8 mouse cellular contexts compared by ENCODE assay signal in genomic region chr9:65975886-65976285, GRCm38 (mm10).
DNase-seq lines count a peak whose midpoint lies in the region; ATAC-seq lines count a peak whose summit lies in the region.

No protein-coding gene starts in this region.

- DNase-seq in heart, postnatal 10 days, result peak; percentile 24 to 42
- DNase-seq in heart, postnatal 25 days (ENCODE audit: low spot score), result no peak
- peak; percentile 21 for DNase-seq in right cerebral cortex, postnatal 4 days
- no peak for DNase-seq in right cerebral cortex, postnatal 25 days
- peak; percentile 40 for DNase-seq in gastrocnemius, postnatal 10 days
- DNase-seq in testis, postnatal 10 days (ENCODE audit: low spot score), result no peak
- DNase-seq in T-cell, adult 2 months (ENCODE audit: low spot score), result no peak

- intact Hi-C loops in heart, postnatal 10 days (cut with DNase I), result no loop called here
- intact Hi-C loops in heart, postnatal 25 days (cut with DNase I), result no loop called here

- ATAC-seq in granulocyte monocyte progenitor cell, adult 5-6 weeks (replicated peaks; ENCODE audit: poor library complexity, severe bottlenecking), result no peak

Comparison
In these comparisons a context has a peak if more than half of its experiments do, and no peak if none do; other contexts are left out.
1. DNase-seq: peak in heart, postnatal 10 days (2 of 2), right cerebral cortex, postnatal 4 days (single experiment) and gastrocnemius, postnatal 10 days (single experiment); none in heart, postnatal 25 days (single experiment), right cerebral cortex, postnatal 25 days (single experiment), testis, postnatal 10 days (single experiment) and T-cell, adult 2 months (single experiment).